Mouse (Mus musculus): ENCODE results near the gene Nptxr.

Nptxr gene

GRCm38 (mm10) chr15:79752742-79753419 is 51.7 kb downstream of the Nptxr start:
- peak; percentile 77 for DNase-seq (ENCODE audit: low spot score)

GRCm38 (mm10) chr15:79751772-79752171 is 52.8 kb downstream of the Nptxr start:
- no peak for DNase-seq (ENCODE audit: low spot score)

- DNase-seq (ENCODE audit: low spot score) = no peak
Measured at GRCm38 (mm10) chr15:79750266-79750665, 54.3 kb downstream of the Nptxr start.

- no peak for DNase-seq (ENCODE audit: low spot score)
Measured at GRCm38 (mm10) chr15:79749162-79749561, 55.4 kb downstream of the Nptxr start.

- DNase-seq (ENCODE audit: low spot score) = no peak
Measured at GRCm38 (mm10) chr15:79747998-79748397, 56.6 kb downstream of the Nptxr start.

GRCm38 (mm10) chr15:79745883-79746282 is 58.7 kb downstream of the Nptxr start:
- no peak for DNase-seq (ENCODE audit: low spot score)

GRCm38 (mm10) chr15:79745312-79745711 is 59.3 kb downstream of the Nptxr start:
- no peak for DNase-seq (ENCODE audit: low spot score)

GRCm38 (mm10) chr15:79744742-79745141 is 59.8 kb downstream of the Nptxr start:
- no peak for DNase-seq (ENCODE audit: low spot score)

- no peak for DNase-seq (ENCODE audit: low spot score)
Measured at GRCm38 (mm10) chr15:79744001-79744400, 60.6 kb downstream of the Nptxr start.

- DNase-seq (ENCODE audit: low spot score) = no peak
Measured at GRCm38 (mm10) chr15:79742706-79743023, 61.9 kb downstream of the Nptxr start.

GRCm38 (mm10) chr15:79741921-79742705 is 62.5 kb downstream of the Nptxr start, which contains the start of gene Sun2:
Gene Sun2, minus strand, starts transcription at chr15:79742536.
- peak; percentile 81 for DNase-seq (ENCODE audit: low spot score)

- DNase-seq (ENCODE audit: low spot score) = no peak
Measured at GRCm38 (mm10) chr15:79741173-79741858, 63.2 kb downstream of the Nptxr start.

- no peak for DNase-seq (ENCODE audit: low spot score)
Measured at GRCm38 (mm10) chr15:79740739-79741138, 63.8 kb downstream of the Nptxr start.
